Mouse (Mus musculus) stomach, postnatal 0 days (tissue): ENCODE measurements around the gene Mitd1.

Experiments used
- CTCF ChIP-seq: IDR thresholded peaks from 2 replicates; pipeline ENCODE4 v1.5.1; 2016; ENCODE audit warnings: antibody characterized with exemption, low read depth, mild to moderate bottlenecking, moderate library complexity
- EP300 ChIP-seq: optimal IDR thresholded peaks from 2 replicates; pipeline ENCODE3; 2016; ENCODE audit warnings: antibody characterized with exemption

DNA sequence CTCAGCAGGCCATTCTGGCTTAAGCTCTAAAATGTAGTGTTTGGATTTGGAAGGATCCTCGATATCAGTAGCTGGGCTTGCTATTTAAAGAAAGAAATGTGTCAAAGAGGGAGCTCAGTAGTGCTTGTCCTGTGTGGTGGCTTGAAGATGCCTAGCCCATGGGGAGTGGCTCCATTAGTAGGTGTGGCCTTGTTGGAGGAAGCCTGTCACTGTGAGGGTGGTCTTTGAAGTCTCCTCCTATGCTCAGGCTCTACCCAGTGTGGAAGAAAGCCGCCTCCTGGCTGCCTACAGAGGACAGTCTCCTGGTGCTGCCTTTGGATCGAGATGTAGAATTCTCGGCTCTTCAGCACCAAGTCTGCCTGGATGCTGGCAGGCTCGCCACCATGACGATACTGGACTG lies 10.1 kb upstream of the Mitd1 start:
- TF ChIP-seq CTCF (no peak), EP300 (no peak)
